15 mouse cellular contexts compared by ENCODE assay signal in genomic region chr8:107502407-107502806, GRCm38 (mm10).
A peak's percentile ranks its signal among the peaks of the same experiment; 100 is the strongest.
DNase-seq lines count a peak whose midpoint lies in the region; ATAC-seq and TF ChIP-seq lines count a peak whose summit lies in the region.
"Had no signal": no experiment of that assay in that cellular context is flagged by ENCODE, and none has a peak within 500 bp of the region (broad histone marks: within the 10 kb centered on the region; RNA-seq: fewer than 3 reads in every experiment).

No protein-coding gene starts in this region.

- ATAC-seq in midbrain, embryonic 16.5 days, result no peak

- no peak for TF ChIP-seq POLR2A in bone marrow, adult 2 months (IDR thresholded peaks at IDR 0.05; ENCODE audit: borderline replicate concordance, control insufficient read depth, low read depth, low read length)
- TF ChIP-seq POLR2A in embryonic fibroblast, embryonic 13.5 days (IDR thresholded peaks at IDR 0.05; ENCODE audit: low read depth, low read length), result no peak

- no peaks in the 10 kb centered on the region for H3K27me3 ChIP-seq in midbrain, embryonic 10.5 days (ENCODE audit: low read depth, poor library complexity, severe bottlenecking)
- no peaks in the 10 kb centered on the region for H3K27me3 ChIP-seq in midbrain, embryonic 16.5 days (ENCODE audit: control insufficient read depth, insufficient read depth, low read depth, low read length)
- H3K27me3 ChIP-seq: heart, embryonic 12.5 days had no signal

- no peak for DNase-seq in midbrain, embryonic 10.5 days (ENCODE audit: low spot score)
- no peak for DNase-seq in Muller cell, postnatal 12 days (ENCODE audit: inconsistent ontology term)
- DNase-seq in kidney, adult 18-20 months, result no peak
- no peak for DNase-seq in layer of hippocampus, postnatal 36 days
- DNase-seq: cerebellum, adult 9-11 months; lung, postnatal 10 days; right cerebral cortex, postnatal 25 days had no signal

- no peak overlapping the region for H3K4me2 ChIP-seq in midbrain, embryonic 16.5 days (ENCODE audit: low read length)
- H3K4me2 ChIP-seq: heart, embryonic 12.5 days had no signal

- peak overlapping the region; percentile 60 for H3K27ac ChIP-seq in midbrain, embryonic 10.5 days (replicated peaks)
- H3K27ac ChIP-seq in midbrain, embryonic 16.5 days (ENCODE audit: low read length), result no peak overlapping the region
- peak overlapping the region; percentile 91 for H3K27ac ChIP-seq in bone marrow, adult 2 months (ENCODE audit: control insufficient read depth, insufficient read depth, low read depth, low read length, poor library complexity)
- H3K27ac ChIP-seq in embryonic fibroblast, embryonic 13.5 days (ENCODE audit: insufficient read depth, low read length), result peak overlapping the region; percentile 94
- peak overlapping the region; percentile 94 for H3K27ac ChIP-seq in macrophage
- H3K27ac ChIP-seq: kidney, postnatal 0 days; stomach, postnatal 0 days had no signal

- no peak overlapping the region for H3K4me3 ChIP-seq in midbrain, embryonic 10.5 days
- H3K4me3 ChIP-seq in midbrain, embryonic 16.5 days (ENCODE audit: low read depth, low read length), result no peak overlapping the region
- no peak overlapping the region for H3K4me3 ChIP-seq in bone marrow, adult 2 months (replicated peaks; ENCODE audit: control insufficient read depth, low read depth, low read length)
- H3K4me3 ChIP-seq in embryonic fibroblast, embryonic 13.5 days (ENCODE audit: insufficient read depth, low read length), result no peak overlapping the region
- no peak overlapping the region for H3K4me3 ChIP-seq in macrophage (ENCODE audit: inconsistent target)
- H3K4me3 ChIP-seq: heart, embryonic 12.5 days had no signal

- TF ChIP-seq CTCF in bone marrow, adult 2 months (IDR thresholded peaks at IDR 0.05; ENCODE audit: control insufficient read depth, insufficient read depth, low read length), result no peak
- TF ChIP-seq CTCF in embryonic fibroblast, embryonic 13.5 days (IDR thresholded peaks at IDR 0.05; ENCODE audit: borderline replicate concordance, insufficient read depth, low read length), result no peak

- no peaks in the 10 kb centered on the region for H3K9me3 ChIP-seq in midbrain, embryonic 10.5 days (replicated peaks)
- H3K9me3 ChIP-seq in midbrain, embryonic 16.5 days (replicated peaks; ENCODE audit: control insufficient read depth, low read length, poor library complexity, severe bottlenecking), result no peaks in the 10 kb centered on the region
- H3K9me3 ChIP-seq: G1E had no signal

- whole genome bisulfite sequencing in midbrain, embryonic 10.5 days, result 90% methylated on average over 8 of the region's 8 CpGs
- WGBS in midbrain, embryonic 16.5 days, result 86% methylated on average over 8 of the region's 8 CpGs
- 37% methylated on average over 8 of the region's 8 CpGs for WGBS in bone marrow, adult 2 months
- 28% methylated on average over 8 of the region's 8 CpGs for WGBS in macrophage (ENCODE audit: missing documents)

- peaks cover 15% of the 10 kb centered on the region for H3K36me3 ChIP-seq in midbrain, embryonic 10.5 days
- peaks cover 2% of the 10 kb centered on the region for H3K36me3 ChIP-seq in midbrain, embryonic 16.5 days (ENCODE audit: control insufficient read depth, insufficient read depth, low read length)
- peaks cover 14% of the 10 kb centered on the region; the same call in 1 of the 2 replicates for H3K36me3 ChIP-seq in macrophage (ENCODE audit: inconsistent target)

- peaks cover 33% of the 10 kb centered on the region for H3K4me1 ChIP-seq in midbrain, embryonic 10.5 days
- H3K4me1 ChIP-seq in midbrain, embryonic 16.5 days (ENCODE audit: control insufficient read depth, insufficient read depth, low read length), result no peaks in the 10 kb centered on the region
- peaks cover 10% of the 10 kb centered on the region for H3K4me1 ChIP-seq in bone marrow, adult 2 months (ENCODE audit: control insufficient read depth, insufficient read depth, low read length)
- H3K4me1 ChIP-seq in embryonic fibroblast, embryonic 13.5 days (ENCODE audit: control insufficient read depth, insufficient read depth, low read length), result peaks cover 34% of the 10 kb centered on the region

- H3K9ac ChIP-seq in midbrain, embryonic 16.5 days (ENCODE audit: low read depth, low read length), result no peak overlapping the region
- H3K9ac ChIP-seq: heart, embryonic 12.5 days had no signal

- H3K79me2 ChIP-seq in macrophage (ENCODE audit: inconsistent target), result peaks cover 51% of the 10 kb centered on the region
